Mouse (Mus musculus) c-Kit-positive CD71-negative TER-119-negative erythroid progenitor cells, embryonic 14.5 days (primary cell): ENCODE results near the gene Cct4.

Experiments used
- DNase-seq: peaks from one replicate; pipeline ENCODE4 v3.0.0-alpha.2; 2013; ENCODE audit warnings: low read depth

Cct4 gene

GRCm38 (mm10) chr11:22982846-22983245 is 7.5 kb upstream of the Cct4 start:
- no peak for DNase-seq

- no peak for DNase-seq
Observed at GRCm38 (mm10) chr11:22985510-22985909, 4.8 kb upstream of the Cct4 start.

- DNase-seq, result peak; percentile 72
Observed at GRCm38 (mm10) chr11:22987357-22987756, 3.0 kb upstream of the Cct4 start.

- DNase-seq, result no peak
Observed at GRCm38 (mm10) chr11:22989786-22990185, 533 bp upstream of the Cct4 start.

GRCm38 (mm10) chr11:22991218-22991835 is 1.0 kb downstream of the Cct4 start:
- no peak for DNase-seq

- DNase-seq, result no peak
Observed at GRCm38 (mm10) chr11:22994271-22994670, 4.0 kb downstream of the Cct4 start.

- no peak for DNase-seq
Observed at GRCm38 (mm10) chr11:22995461-22995860, 5.1 kb downstream of the Cct4 start.

GRCm38 (mm10) chr11:22998308-22998707 is 8.0 kb downstream of the Cct4 start:
- no peak for DNase-seq

GRCm38 (mm10) chr11:23005276-23005675 is 15.0 kb downstream of the Cct4 start:
- no peak for DNase-seq

GRCm38 (mm10) chr11:23007166-23007480 is 16.8 kb downstream of the Cct4 start:
- DNase-seq, result no peak

GRCm38 (mm10) chr11:23007481-23008180 is 17.3 kb downstream of the Cct4 start, which contains the start of gene Fam161a:
TSS of gene Fam161a (plus strand) at chr11:23007531.
- DNase-seq, result peak; percentile 79

- peak; percentile 77 for DNase-seq
Observed at GRCm38 (mm10) chr11:23008181-23008823, 18.0 kb downstream of the Cct4 start.

GRCm38 (mm10) chr11:23008824-23009200 is 18.5 kb downstream of the Cct4 start:
- DNase-seq, result no peak

- DNase-seq, result no peak
Observed at GRCm38 (mm10) chr11:23013096-23013495, 22.8 kb downstream of the Cct4 start.

- DNase-seq, result peak; percentile 36
Observed at GRCm38 (mm10) chr11:23013580-23014294, 23.4 kb downstream of the Cct4 start.

- DNase-seq, result no peak
Observed at GRCm38 (mm10) chr11:23014996-23015395, 24.7 kb downstream of the Cct4 start.

GRCm38 (mm10) chr11:23017943-23018342 is 27.6 kb downstream of the Cct4 start:
- DNase-seq, result no peak

- DNase-seq, result no peak
Observed at GRCm38 (mm10) chr11:23020116-23020770, 29.9 kb downstream of the Cct4 start.

- no peak for DNase-seq
Observed at GRCm38 (mm10) chr11:23020841-23021240, 30.5 kb downstream of the Cct4 start.

- no peak for DNase-seq
Observed at GRCm38 (mm10) chr11:23023155-23023554, 32.8 kb downstream of the Cct4 start.

- no peak for DNase-seq
Observed at GRCm38 (mm10) chr11:23024169-23024568, 33.9 kb downstream of the Cct4 start.

- DNase-seq, result no peak
Observed at GRCm38 (mm10) chr11:23028957-23029356, 38.6 kb downstream of the Cct4 start.
